8 mouse cellular contexts compared by ENCODE assay signal in genomic region chrX:75673586-75673919, GRCm38 (mm10).
DNase-seq lines count a peak whose midpoint lies in the region; ATAC-seq and TF ChIP-seq lines count a peak whose summit lies in the region.

No protein-coding gene starts in this region.

- H3K4me1 ChIP-seq in heart, embryonic 11.5 days (ENCODE audit: control insufficient read depth, insufficient read depth, low read length), result no peaks in the 10 kb centered on the region
- H3K4me1 ChIP-seq in testis, adult 2 months (ENCODE audit: control insufficient read depth, insufficient read depth, low read length), result no peaks in the 10 kb centered on the region
- H3K4me1 ChIP-seq in limb, embryonic 14.5 days (ENCODE audit: control insufficient read depth, insufficient read depth, low read length), result no peaks in the 10 kb centered on the region
- no peaks in the 10 kb centered on the region for H3K4me1 ChIP-seq in stomach, postnatal 0 days (replicated peaks; ENCODE audit: control insufficient read depth, insufficient read depth)

- no peaks in the 10 kb centered on the region; the same call in 1 of the 2 replicates for H3K9me3 ChIP-seq in heart, embryonic 11.5 days (replicated peaks; ENCODE audit: control insufficient read depth, low read length)
- H3K9me3 ChIP-seq in limb, embryonic 14.5 days (ENCODE audit: control insufficient read depth, low read length), result no peaks in the 10 kb centered on the region
- no peaks in the 10 kb centered on the region for H3K9me3 ChIP-seq in stomach, postnatal 0 days (ENCODE audit: control insufficient read depth, low read length)

- TF ChIP-seq POLR2A in testis, adult 2 months (IDR thresholded peaks at IDR 0.05; ENCODE audit: control insufficient read depth, low read depth, low read length), result no peak
- TF ChIP-seq POLR2A in limb, embryonic 14.5 days (IDR thresholded peaks at IDR 0.05; ENCODE audit: borderline replicate concordance, extremely low read depth, insufficient read depth, insufficient read length), result no peak

- no peaks in the 10 kb centered on the region for H3K36me3 ChIP-seq in heart, embryonic 11.5 days (ENCODE audit: control insufficient read depth, insufficient read depth, low read length)
- no peaks in the 10 kb centered on the region for H3K36me3 ChIP-seq in testis, adult 2 months (ENCODE audit: control insufficient read depth, insufficient read depth, low read length)
- H3K36me3 ChIP-seq in limb, embryonic 14.5 days (ENCODE audit: control insufficient read depth, insufficient read depth, low read length), result no peaks in the 10 kb centered on the region
- no peaks in the 10 kb centered on the region for H3K36me3 ChIP-seq in stomach, postnatal 0 days (ENCODE audit: control insufficient read depth, insufficient read depth, low read length)

- no peaks in the 10 kb centered on the region for H3K27me3 ChIP-seq in heart, embryonic 11.5 days (ENCODE audit: control insufficient read depth, insufficient read depth, low read length)
- H3K27me3 ChIP-seq in testis, adult 2 months (ENCODE audit: control insufficient read depth, insufficient read depth, low read length), result no peaks in the 10 kb centered on the region
- H3K27me3 ChIP-seq in limb, embryonic 14.5 days (ENCODE audit: control insufficient read depth, insufficient read depth, low read length), result no peaks in the 10 kb centered on the region
- H3K27me3 ChIP-seq in stomach, postnatal 0 days (ENCODE audit: control insufficient read depth, insufficient read depth, low read length), result no peaks in the 10 kb centered on the region

- ATAC-seq in heart, embryonic 11.5 days (replicated peaks; ENCODE audit: insufficient number of reproducible peaks, low FRiP score, low TSS enrichment), result no peak
- no peak for ATAC-seq in limb, embryonic 14.5 days (ENCODE audit: low FRiP score, low read depth)
- no peak for ATAC-seq in stomach, postnatal 0 days (ENCODE audit: low FRiP score, low TSS enrichment)

- H3K4me3 ChIP-seq in heart, embryonic 11.5 days (ENCODE audit: low read depth, low read length), result peak overlapping the region; percentile 29; the same call in 1 of the 2 replicates
- H3K4me3 ChIP-seq in testis, adult 2 months (ENCODE audit: control insufficient read depth, low read depth, low read length), result peak overlapping the region; percentile 71
- H3K4me3 ChIP-seq in limb, embryonic 14.5 days (replicated peaks; ENCODE audit: low read length), result peak overlapping the region; percentile 17
- H3K4me3 ChIP-seq in stomach, postnatal 0 days (ENCODE audit: low read depth, low read length), result peak overlapping the region; percentile 28

- TF ChIP-seq CTCF in testis, adult 2 months (IDR thresholded peaks at IDR 0.05; ENCODE audit: control insufficient read depth, insufficient read depth, insufficient replicate concordance, low read depth, low read length), result no peak
- TF ChIP-seq CTCF in stomach, postnatal 0 days (IDR thresholded peaks at IDR 0.05; ENCODE audit: low read depth), result no peak

- H3K4me2 ChIP-seq in heart, embryonic 11.5 days, result peak overlapping the region; percentile 36
- peak overlapping the region; percentile 30 for H3K4me2 ChIP-seq in limb, embryonic 14.5 days (replicated peaks; ENCODE audit: low read depth, low read length, severe bottlenecking)
- H3K4me2 ChIP-seq in stomach, postnatal 0 days (replicated peaks; ENCODE audit: low read depth), result peak overlapping the region; percentile 47

- H3K27ac ChIP-seq in heart, embryonic 11.5 days (ENCODE audit: low read depth, low read length), result no peak overlapping the region
- no peak overlapping the region for H3K27ac ChIP-seq in testis, adult 2 months (ENCODE audit: control insufficient read depth, insufficient read depth, low read depth, low read length)
- no peak overlapping the region for H3K27ac ChIP-seq in limb, embryonic 14.5 days (replicated peaks; ENCODE audit: low read depth, low read length)
- peak overlapping the region; percentile 35; the same call in 1 of the 2 replicates for H3K27ac ChIP-seq in stomach, postnatal 0 days (replicated peaks)

- 59% methylated on average over 13 of the region's 13 CpGs for WGBS in heart, embryonic 11.5 days (ENCODE audit: insufficient replicate concordance)
- 73% methylated on average over 13 of the region's 13 CpGs for WGBS in limb, embryonic 14.5 days
- 39% methylated on average over 13 of the region's 13 CpGs for WGBS in stomach, postnatal 0 days

- H3K9ac ChIP-seq in heart, embryonic 11.5 days (ENCODE audit: low read depth, low read length), result peak overlapping the region; percentile 34; the same call in 1 of the 2 replicates
- peak overlapping the region; percentile 43; the same call in 1 of the 2 replicates for H3K9ac ChIP-seq in limb, embryonic 14.5 days (ENCODE audit: low read depth, low read length, severe bottlenecking)
- peak overlapping the region; percentile 49 for H3K9ac ChIP-seq in stomach, postnatal 0 days (ENCODE audit: low read length)

- DNase-seq in heart, postnatal 14 days, result no peak
- no peak for DNase-seq in testis, postnatal 10 days (ENCODE audit: low spot score)
- DNase-seq in limb, embryonic 14.5 days (ENCODE audit: low spot score), result no peak
- no peak for DNase-seq in stomach, postnatal 0 days (ENCODE audit: low spot score)
- DNase-seq in cerebellum, adult 11-12 months, result no peak
- no peak for DNase-seq in left cerebral cortex, adult 8-10 months (ENCODE audit: low spot score in 2 of 2)

- intact Hi-C loops in heart, postnatal 14 days (cut with DNase I), result loop anchor here (5.0 kb wide), 1 partner anchor 529 kb away; no protein-coding TSS in a partner anchor

- TF ChIP-seq EP300 in stomach, postnatal 0 days (optimal IDR thresholded peaks at IDR 0.05), result no peak

Comparison
In these comparisons a context has a peak if more than half of its experiments do, and no peak if none do; other contexts are left out.
1. H3K4me3 ChIP-seq: peak in every context shown above with its lines; median percentile 71 in testis, adult 2 months; 29 in heart, embryonic 11.5 days; 28 in stomach, postnatal 0 days; 17 in limb, embryonic 14.5 days.